Mouse (Mus musculus): ENCODE data around the gene Abcc3.

Gene Abcc3

DNA sequence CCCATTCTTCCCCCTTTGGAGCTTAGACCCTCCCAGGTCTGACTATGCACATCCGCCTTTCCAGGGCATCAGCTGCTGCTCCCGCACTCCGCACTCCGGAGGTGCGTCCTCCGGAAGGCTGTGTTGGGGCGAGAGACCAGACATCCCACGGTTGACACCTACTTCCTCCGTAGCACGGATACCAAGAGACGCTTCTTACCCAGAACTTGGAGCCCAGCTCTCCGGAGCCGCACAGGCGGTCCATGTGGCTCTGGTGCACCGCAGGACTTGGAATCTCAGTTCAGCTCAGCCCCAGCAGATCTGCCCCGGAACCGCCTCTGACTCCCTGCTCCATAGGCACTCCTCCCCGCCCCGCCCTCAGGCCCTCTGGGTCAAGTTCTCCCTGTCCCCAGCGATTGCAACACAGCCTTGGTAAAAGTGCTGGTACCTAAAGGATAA lies at the start of gene Abcc3:
TSS of gene Abcc3 (minus strand) at position 326 of the 438 bp plus-strand sequence.
- in situ Hi-C loops (cut with MboI, MseI), result loop anchor here in 1 of 2 experiments (5.0 kb wide), 1 partner anchor 45 kb away; no protein-coding TSS in a partner anchor

- in situ Hi-C loops (cut with MboI, MseI), result no loop called here
These were observed 49.0 kb upstream of the Abcc3 start for GRCm38 (mm10) chr11:94441752-94442151.

DNA sequence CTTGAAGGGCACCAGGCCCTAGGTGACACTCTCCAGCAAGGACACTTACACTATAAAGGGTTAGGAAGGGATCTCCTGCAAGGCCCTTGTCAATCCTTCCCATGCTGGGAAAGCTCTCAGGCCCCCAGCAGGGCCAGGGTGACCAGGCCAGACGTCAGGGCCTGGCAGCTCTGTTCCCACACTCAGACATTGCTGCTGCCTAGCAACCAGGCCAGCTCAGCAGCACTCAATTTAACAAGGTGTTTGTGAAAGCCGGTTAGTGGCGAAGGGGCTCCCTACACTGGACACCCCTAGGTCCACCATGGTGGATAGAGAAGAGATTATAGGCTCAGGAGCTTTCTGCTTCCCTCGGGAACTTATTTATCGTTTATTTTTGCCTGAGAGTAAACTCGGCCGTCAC lies 48.3 kb upstream of the Abcc3 start:
- in situ Hi-C loops (cut with MboI, MseI), result no loop called here

DNA sequence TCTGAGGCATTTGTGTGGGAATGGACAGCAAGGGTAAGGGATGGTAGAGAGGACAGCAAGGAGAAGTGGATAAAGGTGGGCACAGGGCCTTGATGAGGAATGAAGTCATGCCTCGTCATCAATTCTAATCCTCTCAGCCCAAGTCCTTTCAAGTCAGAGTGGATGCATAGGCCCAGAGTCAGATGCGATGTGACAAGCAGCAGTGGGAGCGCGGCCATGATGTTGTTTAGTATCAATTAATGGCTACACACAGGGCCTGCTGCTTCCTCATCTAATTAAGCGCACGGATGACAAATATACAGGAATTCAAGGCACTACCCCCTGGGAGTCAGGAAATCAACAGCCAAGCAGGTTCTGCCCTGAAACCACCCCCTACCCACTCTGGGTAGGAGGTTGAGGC lies 47.6 kb upstream of the Abcc3 start:
- in situ Hi-C loops (cut with MboI, MseI), result no loop called here

DNA sequence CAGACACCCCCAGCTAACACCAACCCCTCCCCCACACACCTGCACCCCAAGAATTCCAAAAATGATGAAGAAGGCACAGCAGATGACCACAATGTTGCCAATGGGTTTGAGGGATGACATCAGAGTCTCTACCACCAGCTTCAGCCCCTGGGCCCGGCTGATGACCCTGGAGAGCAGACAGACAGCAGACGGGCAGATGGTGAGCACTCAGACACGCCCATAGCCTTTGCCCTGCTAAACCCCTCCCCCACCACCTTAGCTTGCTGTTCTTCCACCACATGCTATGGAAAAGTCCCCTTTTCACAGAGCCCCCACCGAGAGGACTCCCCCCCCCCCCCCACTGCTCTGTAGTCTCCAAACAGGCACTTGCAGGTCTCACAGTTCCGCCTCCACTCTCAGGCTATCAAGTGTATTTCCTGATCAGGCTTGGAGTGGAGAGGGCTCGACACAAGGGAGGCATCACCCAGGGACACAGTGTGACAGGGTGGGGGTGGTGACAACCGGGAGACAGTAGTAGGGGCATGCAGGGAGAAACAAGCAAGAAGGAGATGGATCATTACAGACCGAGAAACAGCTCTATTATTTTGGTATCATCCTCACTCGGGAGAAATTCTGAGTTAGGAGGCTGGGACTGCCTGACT lies 36.3 kb upstream of the Abcc3 start:
- in situ Hi-C loops (cut with MboI, MseI), result no loop called here

GRCm38 (mm10) chr11:94428091-94428835 lies 35.5 kb upstream of the Abcc3 start:
- in situ Hi-C loops (cut with MboI, MseI), result no loop called here

DNA sequence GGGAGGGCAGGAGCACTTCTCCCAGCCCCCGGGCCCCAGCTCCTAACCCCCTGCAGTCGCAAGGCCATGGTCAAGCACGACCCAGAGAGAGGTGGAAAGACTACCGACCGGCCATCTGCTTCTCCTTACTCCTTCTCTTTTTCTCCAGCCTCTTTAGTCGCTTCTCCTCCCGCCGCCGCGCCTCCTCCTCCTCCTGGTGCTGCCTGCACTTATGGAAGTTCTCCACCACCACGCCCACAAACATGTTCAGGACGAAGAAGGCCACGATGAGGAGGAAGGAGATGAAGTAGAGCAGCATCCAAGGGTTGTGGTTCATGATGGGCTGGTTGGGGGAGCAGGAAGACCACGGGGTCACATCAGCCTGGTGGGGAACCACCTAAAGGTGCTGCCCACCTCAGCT lies 32.9 kb upstream of the Abcc3 start:
- in situ Hi-C loops (cut with MboI, MseI), result no loop called here

DNA sequence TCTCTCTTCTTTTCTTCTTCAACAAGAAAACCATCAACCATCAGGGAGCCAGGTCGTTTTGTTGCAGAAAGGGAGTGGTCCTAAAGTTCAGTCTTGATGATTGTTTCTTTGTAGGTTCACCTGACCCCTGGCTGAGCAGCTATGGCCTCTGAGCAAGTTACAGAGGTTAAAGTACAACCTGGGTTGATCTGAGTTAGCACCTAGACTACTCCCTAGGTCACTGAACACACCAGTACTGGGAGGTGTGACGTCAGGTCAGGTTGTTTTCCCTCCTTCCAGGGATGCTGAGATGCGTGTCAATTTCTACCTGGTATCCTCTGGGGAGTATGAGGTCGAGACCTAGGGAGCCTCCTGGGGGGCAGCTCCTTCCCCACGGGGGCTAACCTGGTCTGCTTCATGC lies 32.4 kb upstream of the Abcc3 start:
- in situ Hi-C loops (cut with MboI, MseI), result no loop called here

GRCm38 (mm10) chr11:94424380-94424779 lies 31.6 kb upstream of the Abcc3 start:
- in situ Hi-C loops (cut with MboI, MseI), result no loop called here

GRCm38 (mm10) chr11:94423855-94424254 lies 31.1 kb upstream of the Abcc3 start:
- in situ Hi-C loops (cut with MboI, MseI), result no loop called here

GRCm38 (mm10) chr11:94420991-94421390 lies 28.2 kb upstream of the Abcc3 start:
- in situ Hi-C loops (cut with MboI, MseI), result no loop called here

DNA sequence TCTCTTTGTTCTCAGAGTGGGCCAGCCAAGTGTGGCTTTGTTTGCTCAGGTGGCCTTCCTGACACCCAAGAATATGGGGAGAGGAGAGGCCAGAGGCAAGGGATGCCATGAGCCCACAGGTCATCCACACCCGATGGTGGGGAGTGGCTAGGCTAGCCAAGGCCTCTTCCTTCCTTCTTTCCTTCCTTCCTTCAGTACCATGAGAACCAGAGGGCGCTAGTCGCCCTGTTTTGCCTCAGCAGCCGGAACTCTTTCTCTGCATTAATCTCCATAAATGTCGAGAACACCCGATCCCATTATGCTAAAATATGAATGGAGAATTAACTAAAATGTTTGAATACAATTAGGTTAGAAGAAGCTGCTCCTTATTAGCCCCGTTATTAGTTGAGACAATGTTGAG lies 27.5 kb upstream of the Abcc3 start:
- in situ Hi-C loops (cut with MboI, MseI), result no loop called here

DNA sequence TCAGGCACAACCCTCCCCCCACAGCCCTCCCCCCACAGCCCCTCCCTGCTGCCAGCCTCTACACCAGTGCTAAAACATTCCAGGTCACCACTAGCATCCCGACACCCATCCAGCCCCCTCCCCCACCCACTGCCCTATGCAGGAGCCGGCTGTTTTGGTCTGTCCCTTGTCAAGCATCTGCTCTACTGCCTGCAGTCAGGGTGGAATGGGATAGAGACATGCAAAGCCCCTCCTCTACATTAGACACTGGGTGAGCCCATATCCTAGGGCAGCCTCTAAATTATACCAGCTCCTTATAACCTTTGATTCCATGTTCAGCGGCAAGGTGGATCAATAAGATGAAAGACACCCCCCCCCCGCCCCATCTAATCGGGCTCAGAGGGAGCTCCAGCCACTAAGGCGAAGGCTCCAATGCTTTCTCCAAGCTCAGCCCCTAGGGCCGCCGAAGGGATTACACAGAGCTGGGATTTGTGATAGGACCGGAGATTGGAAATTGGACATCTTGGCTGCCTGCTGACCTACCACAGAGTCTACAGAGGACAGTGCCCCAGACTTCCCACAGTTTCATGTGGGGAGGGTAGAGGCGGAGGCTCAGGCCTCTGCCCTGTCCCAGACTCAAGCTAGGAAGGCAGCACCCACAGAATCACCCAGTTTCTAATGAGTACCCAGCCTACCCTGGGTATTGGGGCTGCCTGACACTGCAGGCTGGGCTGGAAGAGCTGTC lies 26.4 kb upstream of the Abcc3 start:
- in situ Hi-C loops (cut with MboI, MseI), result loop anchor here in 1 of 2 experiments (5.0 kb wide), 1 partner anchor 63 kb away; no protein-coding TSS in a partner anchor

DNA sequence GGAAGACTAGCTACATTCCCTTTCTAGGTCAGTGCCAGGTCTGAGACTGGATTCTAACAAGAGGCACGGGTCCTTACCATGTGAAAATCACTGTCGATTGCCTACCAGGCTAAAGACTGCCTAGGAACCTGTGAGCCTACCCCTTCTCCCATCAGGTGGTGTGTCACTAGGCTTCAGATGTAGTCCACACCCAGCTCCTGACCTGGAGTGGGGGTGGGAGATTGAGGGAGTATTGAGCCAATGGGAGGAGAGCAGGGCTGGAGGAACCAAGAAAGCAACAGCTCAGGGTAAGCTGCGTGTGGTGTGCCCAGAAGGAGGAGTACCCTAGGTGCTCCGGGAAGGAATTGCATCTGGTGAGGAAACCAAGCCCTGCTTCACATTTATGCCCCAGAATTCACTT lies 21.2 kb upstream of the Abcc3 start:
- in situ Hi-C loops (cut with MboI, MseI), result no loop called here

- in situ Hi-C loops (cut with MboI, MseI), result no loop called here
These were observed 20.7 kb upstream of the Abcc3 start for GRCm38 (mm10) chr11:94413516-94413915.

DNA sequence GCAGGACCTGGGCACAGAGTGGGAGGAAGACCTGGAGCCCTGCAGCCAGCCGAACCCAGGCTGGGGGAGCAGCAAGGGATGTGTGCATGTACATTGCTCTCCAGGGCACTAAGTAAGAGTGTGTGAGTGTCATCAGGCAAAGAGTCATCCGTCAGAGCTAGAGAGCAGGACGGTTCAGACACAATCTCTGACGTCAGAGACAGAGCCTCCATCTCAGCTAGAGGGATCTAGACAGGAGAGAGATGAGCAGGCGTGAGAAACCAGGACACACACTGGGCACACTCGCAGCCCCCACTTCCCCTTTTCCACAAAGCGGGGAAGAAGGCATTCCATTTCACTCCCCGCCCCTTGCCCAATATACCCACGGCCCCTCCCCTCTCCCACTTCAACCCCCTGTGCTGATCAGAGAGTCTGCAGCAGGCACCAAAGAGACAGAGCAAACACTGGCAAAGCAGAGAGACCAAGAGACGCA lies 20.2 kb upstream of the Abcc3 start:
- in situ Hi-C loops (cut with MboI, MseI), result no loop called here

GRCm38 (mm10) chr11:94412562-94412961 lies 19.8 kb upstream of the Abcc3 start:
- in situ Hi-C loops (cut with MboI, MseI), result no loop called here

- in situ Hi-C loops (cut with MboI, MseI), result loop anchor here in 1 of 2 experiments (5.0 kb wide), 1 partner anchor 61 kb away; no protein-coding TSS in a partner anchor
These were observed 15.1 kb upstream of the Abcc3 start for GRCm38 (mm10) chr11:94407803-94408321.

DNA sequence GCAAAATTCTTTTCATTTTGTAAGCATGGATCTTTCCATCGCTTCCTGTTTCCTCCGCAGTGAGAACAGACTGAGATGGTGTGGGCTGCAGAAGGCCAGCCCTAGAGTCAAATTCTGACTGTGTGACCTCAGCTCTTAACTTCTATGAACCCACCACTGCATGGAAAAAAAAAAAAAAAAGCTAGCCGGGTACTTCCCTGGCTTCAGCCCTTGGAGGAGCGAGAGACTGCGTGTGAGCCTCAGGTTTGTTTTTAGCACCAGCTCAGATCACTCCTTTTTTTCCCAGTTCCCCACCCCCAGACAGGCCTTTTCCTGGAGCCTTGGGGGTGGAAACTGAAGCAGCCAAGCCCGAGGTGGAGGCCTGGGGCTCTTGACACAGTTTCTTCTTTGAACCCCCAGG lies 12.6 kb upstream of the Abcc3 start:
- in situ Hi-C loops (cut with MboI, MseI), result loop anchor here in 1 of 2 experiments (5.0 kb wide), 1 partner anchor 58 kb away; no protein-coding TSS in a partner anchor

GRCm38 (mm10) chr11:94404641-94405260 lies 12.0 kb upstream of the Abcc3 start:
- in situ Hi-C loops (cut with MboI, MseI), result loop anchor here in 1 of 2 experiments (5.0 kb wide), 1 partner anchor 57 kb away; no protein-coding TSS in a partner anchor

- in situ Hi-C loops (cut with MboI, MseI), result no loop called here
These were observed 11.4 kb upstream of the Abcc3 start for GRCm38 (mm10) chr11:94404178-94404577.

Data from T-helper 17 cell (primary cell).